ENCODE assay signal across 8 mouse cellular contexts in genomic region chr8:120634329-120634839, GRCm38 (mm10). TPM values are rescaled to one million over a fixed set of nuclear protein-coding genes. Genes with fewer than 3 reads are reported as not detected.
DNase-seq lines count a peak whose midpoint lies in the region; ATAC-seq and TF ChIP-seq lines count a peak whose summit lies in the region.

No protein-coding gene starts in this region.

- no peak for TF ChIP-seq CTCF in MEL (IDR thresholded peaks at IDR 0.05 in 2 of 3, conservative IDR thresholded peaks at IDR 0.05 in 1 of 3; ENCODE audit: control insufficient read depth in 1 of 3, insufficient read depth in 1 of 3, low read depth in 2 of 3, low read length in 3 of 3, poor library complexity in 1 of 3, severe bottlenecking in 1 of 3)

- no peak overlapping the region for H3K27ac ChIP-seq in MEL (ENCODE audit: control insufficient read depth, low read depth, low read length)
- H3K27ac ChIP-seq in forebrain, embryonic 14.5 days (ENCODE audit: low read depth, low read length), result no peak overlapping the region
- no peak overlapping the region for H3K27ac ChIP-seq in hindbrain, embryonic 11.5 days (ENCODE audit: low read depth, low read length)

- no peaks in the 10 kb centered on the region for H3K27me3 ChIP-seq in MEL (ENCODE audit: control insufficient read depth in 1 of 2, insufficient read depth in 2 of 2, low read length in 2 of 2)
- H3K27me3 ChIP-seq in forebrain, embryonic 14.5 days (replicated peaks; ENCODE audit: control insufficient read depth, insufficient read depth, low read length), result peaks cover 29% of the 10 kb centered on the region
- peaks cover 15% of the 10 kb centered on the region for H3K27me3 ChIP-seq in hindbrain, embryonic 11.5 days (ENCODE audit: control insufficient read depth, insufficient read depth, low read length)
- H3K27me3 ChIP-seq in megakaryocyte, embryonic 14.5 days (replicated peaks), result peaks cover 86% of the 10 kb centered on the region

- no peaks in the 10 kb centered on the region for H3K9me3 ChIP-seq in MEL (replicated peaks; ENCODE audit: insufficient read depth, low read length)
- H3K9me3 ChIP-seq in forebrain, embryonic 14.5 days (replicated peaks; ENCODE audit: control insufficient read depth, low read length), result no peaks in the 10 kb centered on the region
- H3K9me3 ChIP-seq in hindbrain, embryonic 11.5 days (ENCODE audit: control insufficient read depth, low read length), result no peaks in the 10 kb centered on the region
- peaks cover 26% of the 10 kb centered on the region for H3K9me3 ChIP-seq in megakaryocyte, embryonic 14.5 days

- WGBS in forebrain, embryonic 14.5 days, result under 1% methylated on average over 28 of the region's 42 CpGs
- WGBS in hindbrain, embryonic 11.5 days, result 0% methylated on average over 35 of the region's 42 CpGs

- peak overlapping the region; percentile 58 to 79 for H3K4me3 ChIP-seq in MEL (ENCODE audit: control insufficient read depth in 1 of 2, insufficient read depth in 1 of 2, low read depth in 2 of 2, low read length in 2 of 2)
- H3K4me3 ChIP-seq in forebrain, embryonic 14.5 days (ENCODE audit: low read depth, low read length), result peak overlapping the region; percentile 55
- H3K4me3 ChIP-seq in hindbrain, embryonic 11.5 days (ENCODE audit: low read depth, low read length), result peak overlapping the region; percentile 49
- peak overlapping the region; percentile 91 for H3K4me3 ChIP-seq in megakaryocyte, embryonic 14.5 days (replicated peaks)

- peak; percentile 54; the same call in 1 of the 2 replicates for ATAC-seq in forebrain, embryonic 14.5 days
- no peak for ATAC-seq in hindbrain, embryonic 11.5 days (ENCODE audit: low FRiP score)

- H3K79me2 ChIP-seq in MEL (ENCODE audit: control insufficient read depth, insufficient read depth, low read length, poor library complexity), result no peaks in the 10 kb centered on the region

- peak overlapping the region; percentile 95 for H3K4me2 ChIP-seq in forebrain, embryonic 14.5 days (ENCODE audit: low read length)
- H3K4me2 ChIP-seq in hindbrain, embryonic 11.5 days (replicated peaks; ENCODE audit: low read depth, low read length), result peak overlapping the region; percentile 98

- TF ChIP-seq RAD21 in MEL (IDR thresholded peaks at IDR 0.05; ENCODE audit: low read depth, low read length), result no peak

- DNase-seq in MEL (ENCODE audit: low read depth, low spot score), result peak; percentile 65
- peak; percentile 87 for DNase-seq in adrenal gland, postnatal 14 days
- no peak for DNase-seq in forebrain, embryonic 14.5 days (ENCODE audit: low spot score)
- peak; percentile 39 for DNase-seq in hindbrain, embryonic 11.5 days (ENCODE audit: low spot score)
- peak; percentile 37 to 60 for DNase-seq in layer of hippocampus, postnatal 10 days (ENCODE audit: low spot score in 2 of 2)
- peak; percentile 39 for DNase-seq in right cerebral cortex, postnatal 4 days
- no peak for DNase-seq in c-Kit-positive CD71-positive TER-119-positive erythroid progenitor cells, embryonic 14.5 days (ENCODE audit: low spot score)

- H3K9ac ChIP-seq in MEL (ENCODE audit: control insufficient read depth, low read depth, low read length, poor library complexity, severe bottlenecking), result peak overlapping the region; percentile 68
- peak overlapping the region; percentile 68 for H3K9ac ChIP-seq in forebrain, embryonic 14.5 days (ENCODE audit: low read length)
- H3K9ac ChIP-seq in hindbrain, embryonic 11.5 days (ENCODE audit: low read depth, low read length), result peak overlapping the region; percentile 57; the same call in 1 of the 2 replicates

- no peak for TF ChIP-seq EP300 in MEL (IDR thresholded peaks at IDR 0.05; ENCODE audit: low read depth in 1 of 2, low read length in 2 of 2)

- TF ChIP-seq POLR2A in MEL (IDR thresholded peaks at IDR 0.05; ENCODE audit: control insufficient read depth in 1 of 2, insufficient read depth in 1 of 2, low read depth in 1 of 2, low read length in 2 of 2, poor library complexity in 1 of 2), result no peak

- H3K36me3 ChIP-seq in MEL (ENCODE audit: control insufficient read depth in 1 of 2, insufficient read depth in 2 of 2, low read length in 2 of 2), result no peaks in the 10 kb centered on the region; a peak in 1 of 4 replicates
- H3K36me3 ChIP-seq in forebrain, embryonic 14.5 days (ENCODE audit: control insufficient read depth, insufficient read depth, low read length), result no peaks in the 10 kb centered on the region
- H3K36me3 ChIP-seq in hindbrain, embryonic 11.5 days (ENCODE audit: control insufficient read depth, insufficient read depth, low read length), result no peaks in the 10 kb centered on the region
- no peaks in the 10 kb centered on the region for H3K36me3 ChIP-seq in megakaryocyte, embryonic 14.5 days (replicated peaks; ENCODE audit: low read length)

- no peaks in the 10 kb centered on the region for H3K4me1 ChIP-seq in MEL (ENCODE audit: control insufficient read depth in 1 of 2, insufficient read depth in 2 of 2, low read length in 2 of 2)
- peaks cover 4% of the 10 kb centered on the region; the same call in 1 of the 2 replicates for H3K4me1 ChIP-seq in forebrain, embryonic 14.5 days (ENCODE audit: control insufficient read depth, insufficient read depth, low read length)
- peaks cover 9% of the 10 kb centered on the region; the same call in 1 of the 2 replicates for H3K4me1 ChIP-seq in hindbrain, embryonic 11.5 days (replicated peaks; ENCODE audit: control insufficient read depth, insufficient read depth, low read length)
- peaks cover 49% of the 10 kb centered on the region for H3K4me1 ChIP-seq in megakaryocyte, embryonic 14.5 days

TF ChIP-seq in MEL, 35 proteins besides CTCF, POLR2A, EP300 and RAD21 (continues in another document):
- no peak for TF ChIP-seq TCF12 (IDR thresholded peaks at IDR 0.05; ENCODE audit: low read depth, low read length)
- TF ChIP-seq MXI1 (IDR thresholded peaks at IDR 0.05; ENCODE audit: low read depth, low read length), result peak; percentile 75; the same call in 1 of the 2 replicates
- no peak for TF ChIP-seq MAFK (IDR thresholded peaks at IDR 0.05; ENCODE audit: borderline replicate concordance, low read depth, low read length)
- no peak for TF ChIP-seq ZC3H11A (IDR thresholded peaks at IDR 0.05; ENCODE audit: low read depth, low read length)
- TF ChIP-seq ZKSCAN1 (IDR thresholded peaks at IDR 0.05; ENCODE audit: low read depth, low read length), result no peak
- TF ChIP-seq NELFE (IDR thresholded peaks at IDR 0.05; ENCODE audit: low read depth, low read length), result no peak

RNA-seq across cellular contexts. Expression of gene 1190005I06Rik, which starts 13.0 kb away (rescaled TPM):
- 2.0 and 2.3 TPM in 2 replicates for total RNA-seq in MEL (2012; rRNA removed)
- 1 to 10 TPM in 1 of 2 experiments, not detected in 1; 2.1 TPM for polyA plus RNA-seq in MEL (2012; ENCODE audit: insufficient read depth in 1 of 2, insufficient read length in 2 of 2, low read depth in 1 of 2, low replicate concordance in 2 of 2, missing spikeins in 1 of 2)
- total RNA-seq in adrenal gland, postnatal 14 days (2021), result 27.8 and 31.6 TPM in 2 replicates
- polyA plus RNA-seq in forebrain, embryonic 14.5 days (2014; fragmentation: Nextera tagmentation; extraction: Ambion mirVana), result 7.1 and 8.3 TPM in 2 replicates
- polyA plus RNA-seq in hindbrain, embryonic 11.5 days (2014; fragmentation: Nextera tagmentation; extraction: Ambion mirVana), result 2.4 and 3.7 TPM in 2 replicates
- 10 to 100 TPM in 1 of 2 experiments, 1 to 10 TPM in 1; 9.0 to 13.1 TPM for total RNA-seq in layer of hippocampus, postnatal 10 days (2021)
- polyA plus RNA-seq in megakaryocyte, embryonic 14.5 days (2012; ENCODE audit: insufficient read depth, low replicate concordance), result 3.6 TPM in 1 of 2 replicates, not detected in the other

RNA-seq across cellular contexts. Expression of gene Gm27021, which starts 33.5 kb away (rescaled TPM):
- total RNA-seq in MEL (2012; rRNA removed), result 0.54 TPM in 1 of 2 replicates, not detected in the other
- polyA plus RNA-seq in MEL (2012; ENCODE audit: insufficient read depth in 1 of 2, insufficient read length in 2 of 2, low read depth in 1 of 2, low replicate concordance in 2 of 2, missing spikeins in 1 of 2), result under 1 TPM in 1 of 2 experiments, not detected in 1; 0.21 TPM
- total RNA-seq in adrenal gland, postnatal 14 days (2021), result 0.64 TPM in 1 of 2 replicates, not detected in the other
- polyA plus RNA-seq in forebrain, embryonic 14.5 days (2014; fragmentation: Nextera tagmentation; extraction: Ambion mirVana), result 2.9 and 6.9 TPM in 2 replicates
- 2.6 and 3.1 TPM in 2 replicates for polyA plus RNA-seq in hindbrain, embryonic 11.5 days (2014; fragmentation: Nextera tagmentation; extraction: Ambion mirVana)
- under 1 TPM in 1 of 2 experiments, not detected in 1; 0.51 TPM for total RNA-seq in layer of hippocampus, postnatal 10 days (2021)
- polyA plus RNA-seq in megakaryocyte, embryonic 14.5 days (2012; ENCODE audit: insufficient read depth, low replicate concordance), result 10.0 and 10.1 TPM in 2 replicates

RNA-seq across cellular contexts. Expression of gene Cox4i1, which starts 33.6 kb away (rescaled TPM):
- total RNA-seq in MEL (2012; rRNA removed), result 1,299 and 1,431 TPM in 2 replicates
- polyA plus RNA-seq in MEL (2012; ENCODE audit: insufficient read depth in 1 of 2, insufficient read length in 2 of 2, low read depth in 1 of 2, low replicate concordance in 2 of 2, missing spikeins in 1 of 2), result 1,000 to 10,000 TPM; 1,011 to 2,173 TPM
- 2,387 and 2,670 TPM in 2 replicates for total RNA-seq in adrenal gland, postnatal 14 days (2021)
- 1,002 and 1,092 TPM in 2 replicates for polyA plus RNA-seq in forebrain, embryonic 14.5 days (2014; fragmentation: Nextera tagmentation; extraction: Ambion mirVana)
- 977 and 997 TPM in 2 replicates for polyA plus RNA-seq in hindbrain, embryonic 11.5 days (2014; fragmentation: Nextera tagmentation; extraction: Ambion mirVana)
- total RNA-seq in layer of hippocampus, postnatal 10 days (2021), result 100 to 1,000 TPM; 930 to 997 TPM
- 46.4 and 216 TPM in 2 replicates for polyA plus RNA-seq in megakaryocyte, embryonic 14.5 days (2012; ENCODE audit: insufficient read depth, low replicate concordance)

RNA-seq across cellular contexts. Expression of gene Emc8, which starts 34.0 kb away (rescaled TPM):
- 180 and 187 TPM in 2 replicates for total RNA-seq in MEL (2012; rRNA removed)
- 100 to 1,000 TPM in 1 of 2 experiments, not detected in 1; 269 TPM for polyA plus RNA-seq in MEL (2012; ENCODE audit: insufficient read depth in 1 of 2, insufficient read length in 2 of 2, low read depth in 1 of 2, low replicate concordance in 2 of 2, missing spikeins in 1 of 2)
- 106 and 116 TPM in 2 replicates for total RNA-seq in adrenal gland, postnatal 14 days (2021)
- polyA plus RNA-seq in forebrain, embryonic 14.5 days (2014; fragmentation: Nextera tagmentation; extraction: Ambion mirVana), result 193 and 216 TPM in 2 replicates
- polyA plus RNA-seq in hindbrain, embryonic 11.5 days (2014; fragmentation: Nextera tagmentation; extraction: Ambion mirVana), result 273 and 276 TPM in 2 replicates
- 10 to 100 TPM; 70.7 to 82.3 TPM for total RNA-seq in layer of hippocampus, postnatal 10 days (2021)
- 61.0 and 78.8 TPM in 2 replicates for polyA plus RNA-seq in megakaryocyte, embryonic 14.5 days (2012; ENCODE audit: insufficient read depth, low replicate concordance)

RNA-seq across cellular contexts. Expression of gene Gins2, which starts 45.3 kb away (rescaled TPM):
- total RNA-seq in MEL (2012; rRNA removed), result 46.1 and 49.3 TPM in 2 replicates
- 100 to 1,000 TPM in 1 of 2 experiments, 10 to 100 TPM in 1; 39.6 to 150 TPM for polyA plus RNA-seq in MEL (2012; ENCODE audit: insufficient read depth in 1 of 2, insufficient read length in 2 of 2, low read depth in 1 of 2, low replicate concordance in 2 of 2, missing spikeins in 1 of 2)
- 10.3 and 15.5 TPM in 2 replicates for total RNA-seq in adrenal gland, postnatal 14 days (2021)
- polyA plus RNA-seq in forebrain, embryonic 14.5 days (2014; fragmentation: Nextera tagmentation; extraction: Ambion mirVana), result 33.4 and 44.1 TPM in 2 replicates
- polyA plus RNA-seq in hindbrain, embryonic 11.5 days (2014; fragmentation: Nextera tagmentation; extraction: Ambion mirVana), result 94.8 and 96.9 TPM in 2 replicates
- 1 to 10 TPM; 2.5 to 4.2 TPM for total RNA-seq in layer of hippocampus, postnatal 10 days (2021)
- 8.3 and 35.4 TPM in 2 replicates for polyA plus RNA-seq in megakaryocyte, embryonic 14.5 days (2012; ENCODE audit: insufficient read depth, low replicate concordance)

Comparison
In these comparisons a context has a peak if more than half of its experiments do, and no peak if none do; other contexts are left out.
1. DNase-seq: peak in MEL (single experiment), adrenal gland, postnatal 14 days (single experiment), hindbrain, embryonic 11.5 days (single experiment), layer of hippocampus, postnatal 10 days (2 of 2) and right cerebral cortex, postnatal 4 days (single experiment); none in forebrain, embryonic 14.5 days (single experiment) and c-Kit-positive CD71-positive TER-119-positive erythroid progenitor cells, embryonic 14.5 days (single experiment).
2. Peak in every context shown above with its lines, with median percentiles within 50 percentile points of each other: H3K4me3 ChIP-seq and H3K9ac ChIP-seq.